Mouse (Mus musculus) duodenum, adult 2 months (tissue): ENCODE data around the gene Fam71d. TPM values are rescaled to one million over a fixed set of nuclear protein-coding genes. Genes with fewer than 3 reads are reported as not detected.

Experiments
- polyA plus RNA-seq: library from polyadenylated mRNA; depleted of rRNA; stranded (reverse); fragments of >200 nt; gene quantifications from 2 replicates; pipeline ENCODE4 v1.2.3, GENCODE M21; 2012; ENCODE audit warnings: low replicate concordance; rRNA removed

The Fam71d gene
- not detected in 2 replicates for polyA plus RNA-seq

GRCm38 (mm10) chr12:78691325-78691724 is at the start of gene Fam71d:
Gene Fam71d (plus strand): TSS chr12:78691535.

GRCm38 (mm10) chr12:78748557-78749377 is 57.4 kb downstream of the Fam71d start, which contains the start of gene Mpp5:
Gene Mpp5 (plus strand): TSS chr12:78748907.

Other genes starting within 250 kb of the Fam71d start
- 0.30 and 0.47 TPM in 2 replicates for gene Mpp5, start 57.4 kb downstream of the Fam71d start, polyA plus RNA-seq
- 2.3 and 2.4 TPM in 2 replicates for gene Atp6v1d, start 170.1 kb downstream of the Fam71d start, polyA plus RNA-seq
- gene Eif2s1, start 170.3 kb downstream of the Fam71d start, polyA plus RNA-seq = 1.9 and 2.4 TPM in 2 replicates
- 5.5 and 8.2 TPM in 2 replicates for gene Plek2, start 215.4 kb downstream of the Fam71d start, polyA plus RNA-seq